Mouse (Mus musculus): ENCODE results near the gene Gm6525.

- TF ChIP-seq POLR2A (IDR thresholded peaks at IDR 0.05; ENCODE audit: extremely low read depth, insufficient read depth, low read length): no peak
- no peak for TF ChIP-seq CTCF (IDR thresholded peaks at IDR 0.05; ENCODE audit: low read depth, low read length)
Measured at GRCm38 (mm10) chr3:84127431-84127830, 46.5 kb upstream of the Gm6525 start.
